Mouse (Mus musculus): ENCODE results near the gene Insm1.

Insm1 gene

DNA sequence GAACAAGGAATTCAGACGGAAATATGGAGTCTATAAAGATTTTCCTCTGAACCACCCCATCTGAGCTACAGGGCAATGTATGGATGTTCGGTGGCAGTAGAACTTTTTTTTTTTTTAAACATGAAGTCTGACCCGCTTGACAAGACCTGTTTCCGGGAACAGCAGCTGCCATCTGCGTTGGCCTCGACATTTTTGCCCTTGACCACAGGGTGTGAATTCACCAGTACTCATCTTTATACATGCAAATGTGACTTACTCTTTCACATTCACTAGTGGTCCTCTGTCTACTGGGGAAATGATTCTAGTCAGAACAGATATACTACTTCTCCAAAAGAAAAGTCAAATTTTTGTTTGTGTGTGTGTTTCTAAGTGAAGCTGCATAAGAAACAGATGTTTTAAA is 4.1 kb downstream of the Insm1 start:
- DNase-seq, result no peak

DNA sequence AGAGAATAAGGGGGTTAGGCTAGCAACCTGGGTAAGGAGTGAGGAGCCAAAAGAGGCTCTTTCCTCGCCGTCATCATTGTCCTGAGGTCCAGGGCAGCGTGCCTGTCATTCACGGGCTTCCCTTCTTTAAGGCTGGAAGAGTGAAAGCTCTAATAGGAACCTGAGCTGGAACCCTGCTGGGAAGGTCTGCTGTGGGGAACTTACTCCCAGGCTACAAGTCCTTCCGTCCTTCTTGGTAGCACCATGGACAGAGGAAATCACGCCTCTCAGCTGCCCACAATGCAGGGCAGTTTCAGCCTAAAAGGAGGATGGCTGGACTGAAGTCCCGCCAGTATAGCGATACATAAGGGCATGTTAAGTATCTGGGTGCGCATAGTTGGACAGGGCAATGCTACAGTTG is 4.8 kb downstream of the Insm1 start:
- no peak for DNase-seq

GRCm38 (mm10) chr2:146227646-146228045 is 5.9 kb downstream of the Insm1 start:
- DNase-seq, result no peak

DNA sequence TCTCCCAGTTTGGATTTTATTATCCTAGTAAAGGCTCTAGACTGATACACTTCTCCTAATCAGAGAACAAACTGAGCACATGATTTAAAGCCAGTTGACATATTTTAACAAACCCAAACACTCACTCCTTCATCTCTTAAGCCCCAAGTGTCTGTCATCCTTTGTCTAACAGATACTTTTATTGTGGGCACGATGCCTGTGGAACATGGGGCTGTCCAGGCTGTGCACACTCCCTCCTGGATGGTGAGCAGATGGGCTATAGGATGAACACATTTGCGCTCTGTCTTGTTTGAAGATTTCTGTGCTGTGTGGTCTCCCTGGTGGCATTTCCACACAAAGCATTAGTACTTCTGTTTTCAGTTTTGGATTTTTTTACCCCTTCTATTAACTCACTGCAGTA is 6.7 kb downstream of the Insm1 start:
- no peak for DNase-seq

DNA sequence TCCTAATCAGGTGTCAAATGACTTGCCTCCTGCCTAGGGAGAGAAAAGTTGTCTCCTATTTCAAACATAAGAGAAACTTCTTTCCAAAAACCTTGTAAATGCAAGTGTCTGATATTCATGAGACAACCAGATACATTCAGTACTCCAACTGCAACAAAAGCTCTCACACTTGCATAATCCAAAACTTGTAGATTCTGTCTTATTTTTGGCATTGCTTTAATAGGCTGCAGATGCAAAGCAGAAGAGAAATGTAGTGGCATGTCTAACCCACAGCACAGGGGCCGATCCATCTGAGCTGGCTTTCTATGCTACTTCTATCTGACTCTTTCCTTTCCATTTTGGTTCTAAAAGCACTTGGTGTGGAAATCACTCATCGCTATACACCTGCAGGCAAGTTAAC is 9.8 kb downstream of the Insm1 start:
- no peak for DNase-seq

DNA sequence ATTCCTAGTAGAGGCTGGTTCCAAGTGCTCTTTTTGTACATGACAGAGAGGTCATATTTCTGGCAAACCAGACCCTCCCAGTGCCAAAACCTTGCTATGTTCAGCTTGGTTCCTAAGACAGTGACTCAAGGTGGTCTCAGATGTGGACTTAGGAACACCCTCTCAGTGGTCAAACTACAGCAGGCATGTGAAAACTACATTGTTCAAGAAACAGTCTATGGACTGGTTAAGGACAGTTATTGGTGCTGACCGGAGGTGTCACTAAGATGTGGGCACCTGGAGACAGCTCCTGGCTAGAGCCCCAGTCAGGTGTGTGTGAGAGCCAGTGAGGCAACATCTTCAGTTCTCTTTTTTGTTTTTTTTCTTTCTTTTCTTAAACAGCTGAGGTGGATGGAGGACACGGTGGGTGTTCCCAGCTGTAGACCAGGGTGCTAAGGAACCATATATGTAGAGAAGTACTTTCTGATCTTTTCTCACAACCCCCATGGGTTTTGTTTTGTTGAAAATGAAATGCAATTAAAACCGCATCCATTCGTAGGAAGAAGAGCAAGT is 17.6 kb downstream of the Insm1 start:
- DNase-seq, result peak; percentile 55

DNA sequence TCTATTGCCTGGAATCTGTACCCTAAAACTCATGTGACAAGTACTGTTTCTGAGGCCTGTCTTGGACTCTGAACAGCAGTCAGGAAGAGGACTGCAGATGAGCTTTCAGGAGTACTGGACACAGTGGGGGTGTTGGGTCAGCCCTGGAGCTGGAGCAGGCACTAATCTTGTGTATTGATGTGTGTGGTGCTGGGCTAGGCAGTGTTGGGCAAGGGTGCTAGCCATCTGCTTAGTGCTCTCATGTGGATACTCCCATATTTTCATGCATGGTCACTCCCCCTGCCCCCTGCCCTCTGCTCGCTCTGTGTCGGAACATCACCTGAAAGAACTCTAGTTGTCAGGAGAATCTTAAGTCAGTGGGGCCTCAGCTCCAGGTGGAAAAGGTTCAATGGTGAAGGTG is 22.3 kb downstream of the Insm1 start:
- no peak for DNase-seq

DNA sequence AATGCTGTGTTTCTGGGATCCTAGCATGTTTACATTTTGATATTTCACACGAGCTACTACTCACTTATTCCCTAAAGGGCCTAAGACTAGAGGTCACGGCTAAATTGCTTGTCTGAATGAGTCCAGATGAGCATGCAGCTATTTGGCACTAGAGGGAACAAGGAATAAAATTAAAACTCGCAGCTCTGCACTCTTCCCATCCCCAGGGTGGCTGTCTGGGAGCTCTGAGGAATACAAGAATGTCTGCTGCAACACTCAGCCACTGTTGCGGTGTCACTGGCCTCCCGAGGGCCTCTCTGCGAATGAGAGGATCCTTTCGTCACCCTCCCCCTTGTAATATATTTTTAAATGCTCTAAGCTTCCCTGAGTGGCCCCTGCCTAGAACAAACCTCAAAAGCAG is 23.7 kb downstream of the Insm1 start:
- DNase-seq, result no peak

DNA sequence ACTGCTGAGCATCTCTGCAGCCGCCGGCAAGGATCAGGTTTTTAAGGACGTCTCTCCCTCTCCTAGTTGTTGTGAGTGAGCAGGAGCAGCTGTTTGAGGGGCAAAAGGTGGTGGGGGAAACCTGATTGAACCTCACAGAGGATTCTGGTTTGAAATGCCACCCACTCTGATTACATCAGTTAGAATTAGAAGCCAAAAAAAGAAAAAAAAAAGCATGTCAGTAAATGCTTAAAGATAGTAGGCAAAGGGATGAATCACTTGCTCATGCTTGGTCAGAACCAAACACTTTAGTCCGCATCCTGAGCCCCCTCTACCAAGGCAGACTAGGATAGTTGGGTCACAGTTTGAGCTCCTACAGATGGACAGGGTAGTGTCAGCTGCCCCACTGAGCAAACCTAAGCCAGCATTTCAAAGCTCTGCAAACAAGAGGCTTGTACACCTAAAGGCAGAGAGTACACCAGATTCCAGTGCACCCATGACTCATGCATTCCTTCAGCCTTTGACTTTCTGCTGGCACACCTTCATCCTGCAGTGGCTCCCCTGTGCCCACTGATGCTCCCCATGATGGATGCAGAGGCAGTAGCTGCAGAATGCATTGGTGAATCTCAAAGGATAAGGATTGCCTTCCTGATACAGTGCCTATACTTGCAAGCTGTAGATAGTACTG is 24.8 kb downstream of the Insm1 start:
- DNase-seq, result no peak

DNA sequence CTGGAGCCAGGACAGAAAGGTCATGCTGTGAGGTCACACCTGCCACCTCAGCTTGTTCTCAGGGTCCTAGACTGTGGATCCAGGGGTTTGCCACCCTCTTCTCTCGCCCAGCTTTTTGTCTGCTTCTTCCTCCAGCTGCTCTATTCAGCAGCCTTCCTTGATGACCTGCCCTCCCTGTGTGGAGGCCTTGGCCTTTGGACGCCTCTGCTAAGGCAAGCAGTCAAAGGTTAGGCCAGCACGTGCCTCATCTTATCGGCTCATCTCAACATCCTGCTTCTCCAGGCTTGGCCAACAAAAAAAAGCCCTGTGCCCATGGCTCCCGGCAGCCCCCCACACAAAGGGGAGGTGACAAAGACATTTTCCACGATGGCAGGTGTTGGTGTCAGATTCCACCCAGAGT is 25.9 kb downstream of the Insm1 start:
- no peak for DNase-seq

- DNase-seq, result no peak
These were observed 27.3 kb downstream of the Insm1 start for GRCm38 (mm10) chr2:146249033-146249432.

DNA sequence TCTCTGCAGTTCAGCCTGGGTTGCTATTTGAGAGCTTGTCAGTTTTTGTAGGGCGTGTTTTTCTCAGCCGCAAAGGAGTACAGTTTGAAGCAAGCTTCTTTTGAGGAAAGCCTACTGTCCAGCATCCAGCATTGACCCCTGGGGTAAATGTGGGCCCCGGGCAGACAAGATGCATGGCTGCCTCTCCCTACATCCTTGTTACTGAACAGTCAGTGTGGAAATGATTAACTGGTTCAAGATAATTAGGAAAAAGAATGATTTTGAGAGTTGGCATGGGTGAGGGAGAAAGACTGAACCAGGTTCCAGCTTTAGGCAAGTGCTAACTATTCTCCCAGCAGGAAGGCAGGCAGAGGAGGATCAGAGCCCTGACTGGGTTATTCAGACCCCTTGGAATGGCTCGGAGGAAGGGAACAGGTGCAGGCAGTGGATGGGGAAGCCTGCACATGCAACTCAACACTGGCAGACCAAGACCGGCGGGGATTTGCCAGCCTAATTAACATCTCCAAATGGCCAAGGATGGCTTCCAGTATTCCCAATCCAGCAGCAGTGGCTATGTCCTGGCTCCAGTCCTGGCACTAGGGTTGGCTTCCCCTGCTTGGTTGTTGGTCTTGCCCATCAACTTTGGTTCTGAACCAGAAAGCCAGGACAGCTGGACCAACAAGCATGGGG is 28.6 kb downstream of the Insm1 start:
- no peak for DNase-seq

- no peak for DNase-seq
These were observed 32.7 kb downstream of the Insm1 start for GRCm38 (mm10) chr2:146254387-146254786.

DNA sequence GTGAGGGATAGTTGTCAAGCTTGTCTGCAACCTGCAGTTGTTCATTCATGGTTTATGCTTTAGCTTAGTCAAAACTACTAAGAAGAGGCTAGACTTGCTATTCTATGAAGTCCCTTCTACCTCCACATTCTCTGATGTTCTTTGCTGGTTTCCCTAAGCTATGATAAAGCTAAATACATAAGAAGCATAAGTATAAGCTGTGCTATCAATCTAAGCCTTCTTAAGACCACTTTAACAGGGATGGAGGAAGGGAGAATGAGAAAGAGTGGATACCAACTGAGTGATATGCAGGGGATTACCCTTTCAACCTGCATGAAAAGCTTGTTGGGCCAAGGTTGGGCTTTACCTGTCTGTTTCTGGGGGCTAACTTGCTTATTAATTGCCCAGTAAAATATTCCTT is 33.9 kb downstream of the Insm1 start:
- DNase-seq, result no peak

DNA sequence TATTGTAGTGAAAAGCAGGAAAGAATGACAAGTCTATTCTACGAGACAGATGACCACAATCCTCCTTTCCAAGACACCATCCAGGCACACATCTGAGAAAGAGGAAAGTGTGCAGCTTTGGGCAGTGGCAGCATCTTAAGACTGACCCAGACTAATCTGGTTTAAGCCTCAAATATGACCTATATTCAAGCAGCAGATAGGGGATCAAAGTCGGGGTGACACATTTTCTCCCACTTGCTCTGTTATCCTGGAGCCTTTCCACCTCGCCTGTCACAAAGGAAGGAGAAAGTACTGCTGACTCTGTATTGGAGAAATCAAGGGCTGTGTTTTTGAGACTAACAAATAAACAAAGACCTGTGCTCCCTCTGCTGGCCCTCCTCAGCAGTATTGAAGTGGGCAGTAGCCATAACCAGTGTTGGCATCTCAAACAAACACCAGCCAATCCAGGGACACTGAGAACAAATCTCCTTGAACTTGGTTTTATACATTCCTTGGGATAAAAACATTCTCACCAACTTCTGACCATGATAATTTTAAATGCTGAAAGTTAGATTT is 34.7 kb downstream of the Insm1 start:
- no peak for DNase-seq

GRCm38 (mm10) chr2:146257037-146257436 is 35.3 kb downstream of the Insm1 start:
- no peak for DNase-seq

GRCm38 (mm10) chr2:146257609-146258008 is 35.9 kb downstream of the Insm1 start:
- no peak for DNase-seq

DNA sequence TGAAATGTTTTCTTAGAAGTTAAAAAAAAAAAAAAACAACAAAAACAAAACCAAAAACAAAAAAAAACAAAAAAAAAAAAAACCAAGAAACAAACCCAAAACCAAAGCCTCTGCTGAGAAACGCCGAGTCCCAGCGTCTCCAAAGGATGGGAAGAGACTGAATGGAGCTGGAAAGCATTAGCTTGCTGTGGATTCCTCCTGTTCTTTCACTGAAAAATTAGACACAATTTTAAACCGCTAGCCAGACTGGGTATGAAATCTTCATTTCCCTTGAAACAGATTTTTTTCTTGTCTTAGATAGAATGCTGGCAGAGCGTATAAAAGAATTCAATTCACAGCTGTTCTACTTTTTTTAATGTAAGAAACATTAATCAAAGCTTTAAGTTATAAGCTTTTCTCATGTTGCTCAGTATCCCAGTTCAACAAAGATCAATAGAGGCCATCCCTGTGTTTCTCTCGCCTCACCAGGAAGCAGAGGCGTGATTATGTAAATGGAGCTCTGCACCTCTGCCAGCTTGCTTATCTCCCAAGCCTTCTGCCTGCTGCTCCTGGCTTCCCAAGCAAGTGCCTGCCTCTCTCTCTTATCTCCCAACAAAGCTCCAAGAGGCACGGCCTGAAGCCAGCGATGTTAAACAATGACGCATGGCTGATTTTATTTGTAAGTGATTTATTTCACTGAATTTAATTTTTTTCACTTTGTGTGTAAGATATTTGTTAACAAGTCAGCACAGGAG is 37.2 kb downstream of the Insm1 start:
- DNase-seq, result peak; percentile 96

DNA sequence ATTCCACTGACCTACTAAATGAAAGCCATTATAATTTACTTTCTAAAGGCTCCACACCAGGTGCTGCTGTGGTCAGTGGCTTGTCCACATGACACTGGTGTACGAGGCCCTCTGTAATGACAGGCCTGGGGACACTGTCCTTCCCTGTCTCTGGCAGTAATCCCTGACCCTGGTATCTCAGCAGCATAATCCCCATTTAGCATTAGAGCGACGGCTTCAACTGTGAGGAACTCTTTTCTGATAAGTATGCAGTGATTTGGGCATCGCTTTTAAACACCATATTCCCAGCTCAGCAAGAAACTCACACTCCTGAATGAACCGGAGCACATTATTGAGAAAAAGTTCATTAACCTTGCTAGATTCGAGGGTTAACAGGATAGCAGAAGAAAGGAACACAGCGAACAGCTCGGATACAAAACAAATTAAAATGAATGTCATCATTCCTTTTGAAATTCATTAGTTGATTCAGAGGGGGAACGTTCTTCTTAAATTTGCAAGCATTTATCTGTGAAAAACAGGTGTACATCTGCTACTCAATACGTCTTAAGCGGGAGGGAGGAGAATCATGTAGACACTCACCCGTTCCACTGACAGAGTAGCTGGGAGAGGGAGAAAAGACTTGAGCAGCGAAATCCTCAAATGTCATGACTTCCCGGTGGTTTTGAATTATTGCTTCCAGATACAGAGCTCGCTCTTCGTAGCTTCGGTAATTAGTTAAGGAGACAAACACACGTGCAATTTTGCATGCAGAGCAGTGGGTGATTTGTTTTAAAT is 38.3 kb downstream of the Insm1 start:
- DNase-seq, result no peak

GRCm38 (mm10) chr2:146261146-146261545 is 39.4 kb downstream of the Insm1 start:
- no peak for DNase-seq

GRCm38 (mm10) chr2:146262215-146262614 is 40.5 kb downstream of the Insm1 start:
- DNase-seq, result no peak

DNA sequence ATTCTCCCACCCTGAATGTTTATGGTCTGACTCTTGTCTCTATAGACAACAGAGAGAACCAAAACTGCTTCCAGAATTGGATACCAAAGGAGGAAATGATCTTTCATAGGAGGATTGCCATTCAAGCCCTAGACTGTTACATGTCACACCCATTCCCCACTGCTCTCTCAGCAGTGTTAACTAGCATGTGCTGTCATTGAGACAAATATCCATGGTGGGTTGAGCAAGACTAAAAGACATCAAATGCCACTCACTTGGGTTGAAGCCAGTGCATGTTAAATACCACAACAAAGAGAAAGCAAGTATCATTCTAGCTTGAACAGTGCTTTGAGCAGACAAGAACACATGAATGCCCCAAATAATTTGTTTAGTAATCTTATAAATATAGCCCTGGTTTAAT is 41.2 kb downstream of the Insm1 start:
- DNase-seq, result no peak

DNA sequence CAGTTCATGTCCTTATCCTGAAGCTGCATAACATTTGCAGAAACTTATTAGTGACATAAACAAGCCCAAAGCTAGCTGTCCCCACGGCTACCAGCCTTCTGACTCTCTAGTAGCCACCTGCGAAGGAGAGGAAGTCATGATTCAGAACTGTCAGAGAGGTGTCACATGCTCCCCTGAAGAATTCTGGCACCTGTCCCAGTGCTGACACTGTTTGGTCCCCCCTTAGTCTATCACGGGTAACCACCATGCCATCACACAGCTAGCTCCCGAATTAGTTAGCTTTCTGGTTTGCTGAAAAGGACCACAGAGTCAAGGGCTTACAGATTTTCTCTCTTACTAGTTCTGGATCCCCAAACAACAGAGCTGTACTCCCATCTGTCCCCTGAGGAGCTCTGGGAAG is 43.3 kb downstream of the Insm1 start:
- peak; percentile 91 for DNase-seq

All from heart, adult 11 months (tissue).